Mouse (Mus musculus): ENCODE results near the gene Phactr3.

DNA sequence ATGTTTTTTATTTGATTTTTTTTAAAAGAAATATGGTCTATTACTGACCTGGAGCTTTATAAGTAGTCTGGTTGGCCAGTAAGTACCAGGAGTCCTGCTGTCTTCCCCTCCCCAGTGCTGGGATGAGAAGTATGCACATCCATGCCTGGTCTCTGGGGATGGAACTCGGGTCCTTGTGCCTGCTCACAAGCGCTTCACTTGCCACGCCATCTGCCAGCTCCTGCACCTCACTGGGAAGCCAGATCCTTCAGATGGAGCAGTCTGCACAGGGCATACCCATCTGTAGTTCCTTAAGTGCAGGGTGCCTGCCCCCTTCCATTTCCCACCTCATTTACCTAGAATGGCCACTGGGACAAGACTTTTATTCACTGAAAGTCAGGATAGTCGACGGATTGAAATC is 31.9 kb downstream of the Phactr3 start:
- TF ChIP-seq EP300 (IDR thresholded peaks at IDR 0.05; ENCODE audit: insufficient read depth, low read depth, low read length) = no peak
- TF ChIP-seq POLR2A (IDR thresholded peaks at IDR 0.05; ENCODE audit: insufficient read depth, low read length) = no peak

Measured in ES-Bruce4 (cell line).